Mouse (Mus musculus): ENCODE results near the gene Anks4b.

The Anks4b gene

DNA sequence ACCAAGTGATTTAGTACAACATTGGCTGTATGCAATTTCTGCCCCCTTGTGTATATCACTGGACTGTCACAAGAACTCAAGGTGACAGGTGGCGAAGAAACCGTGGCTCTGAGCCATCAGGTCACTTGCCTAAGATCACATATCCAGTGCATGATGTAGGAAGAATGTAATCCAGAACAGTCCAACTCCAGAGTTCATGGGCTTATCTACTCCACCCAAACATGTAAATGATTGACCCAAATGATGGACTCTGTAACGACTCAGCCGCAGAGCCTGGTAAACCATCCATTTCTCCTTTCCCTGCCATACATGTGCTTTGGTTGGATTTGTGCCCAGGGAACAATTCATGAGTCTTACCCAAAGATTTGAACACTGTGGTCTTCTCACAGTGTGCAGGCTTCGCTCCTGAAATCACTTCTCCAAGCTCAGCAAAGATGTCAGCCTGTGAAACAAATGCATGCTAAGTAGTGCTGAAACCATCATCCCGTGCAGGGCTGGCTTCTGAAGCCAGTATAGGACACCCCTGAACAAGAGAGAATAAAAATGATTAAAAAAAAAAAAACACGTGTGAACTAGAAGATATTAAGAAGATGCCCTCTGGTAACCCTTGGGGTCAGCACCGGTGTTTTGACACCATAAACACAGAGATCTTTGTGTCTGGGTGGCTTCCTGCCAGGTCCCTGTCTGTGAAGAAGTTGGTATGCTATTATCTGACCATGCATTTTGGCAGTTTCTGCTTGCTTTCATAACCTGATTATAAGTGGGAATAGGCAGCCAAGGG lies 15.9 kb downstream of the Anks4b start:
- no peak for DNase-seq

DNA sequence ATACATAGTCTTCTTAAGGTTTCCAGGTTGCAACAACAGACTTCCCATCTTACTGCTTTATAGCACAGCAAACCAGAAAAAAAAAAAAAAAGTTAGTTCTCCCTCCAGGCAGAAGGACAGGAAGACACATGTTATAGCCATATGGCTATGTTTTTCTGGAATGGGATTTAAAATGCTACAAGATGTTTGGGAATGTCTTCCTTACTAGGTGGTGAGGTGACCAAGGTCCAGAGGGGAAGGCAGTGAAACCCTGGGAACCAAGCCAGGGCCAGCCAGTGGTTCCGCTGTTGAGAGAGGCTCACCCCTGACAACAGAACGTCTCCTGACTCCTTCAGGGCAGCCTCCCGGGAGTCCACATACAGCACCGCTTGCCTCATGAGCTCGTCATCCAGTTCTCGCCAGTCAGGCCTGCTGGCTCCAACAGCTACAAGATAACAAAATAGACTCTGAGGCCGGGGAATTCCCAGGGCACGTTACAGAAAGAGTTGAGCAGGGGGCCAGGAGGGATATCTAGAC lies 16.6 kb downstream of the Anks4b start:
- DNase-seq = no peak

DNA sequence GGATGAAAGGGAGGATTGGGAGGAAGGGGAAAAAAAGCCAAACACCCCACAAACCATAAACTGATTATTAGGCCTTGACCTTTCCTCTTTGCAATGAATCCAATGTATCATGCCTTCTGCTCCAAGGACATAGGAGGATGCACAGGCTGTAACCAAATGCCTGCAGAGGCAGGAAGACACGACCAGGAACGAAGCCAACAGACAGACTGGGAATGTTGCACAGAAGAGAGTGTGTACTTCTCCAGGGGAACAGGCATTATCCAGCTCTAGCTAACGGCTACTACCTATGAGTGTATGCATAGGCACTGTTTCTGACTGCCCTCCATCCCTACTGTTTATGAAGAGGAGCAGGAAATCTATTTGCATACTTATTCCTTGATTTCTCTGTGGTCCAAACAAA lies 18.5 kb downstream of the Anks4b start:
- no peak for DNase-seq

DNA sequence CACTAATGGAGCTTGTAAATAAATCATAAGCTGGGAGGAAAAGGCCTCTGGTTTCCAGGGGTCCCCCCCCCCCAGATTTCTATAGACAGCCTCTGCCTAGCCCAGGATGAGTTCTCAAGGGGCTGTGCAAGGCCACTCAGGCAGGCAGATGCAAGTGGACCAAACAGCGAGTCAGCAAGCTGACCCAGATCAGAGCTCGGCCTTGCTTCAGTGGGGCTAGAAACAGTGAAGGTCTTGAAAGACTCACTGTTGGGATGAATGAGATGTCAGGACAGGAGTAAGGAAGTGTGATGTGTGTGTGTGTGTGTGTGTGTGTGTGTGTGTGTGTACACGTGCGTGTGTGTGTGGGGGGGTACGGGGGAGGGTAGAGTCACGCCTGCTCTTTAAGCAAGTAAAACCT lies 19.2 kb downstream of the Anks4b start:
- no peak for DNase-seq

DNA sequence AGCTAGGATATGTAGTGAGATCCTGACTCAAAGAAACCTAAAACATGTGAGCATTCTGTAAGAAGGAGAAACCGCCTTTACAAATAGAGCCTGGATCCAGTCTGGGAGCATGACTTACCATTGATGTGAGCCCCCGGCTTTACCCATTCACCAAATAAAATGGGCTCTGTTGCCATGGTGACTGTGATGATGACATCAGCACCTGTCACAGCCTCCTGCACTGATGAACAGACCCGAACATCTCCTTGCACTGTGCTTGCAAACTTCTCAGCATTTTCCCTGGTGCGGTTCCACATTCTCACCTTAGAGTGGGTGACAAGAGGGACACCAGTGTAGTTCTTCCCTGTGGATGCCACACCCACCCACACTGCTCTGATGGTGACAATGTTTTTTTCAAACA lies 21.5 kb downstream of the Anks4b start:
- DNase-seq = no peak

DNA sequence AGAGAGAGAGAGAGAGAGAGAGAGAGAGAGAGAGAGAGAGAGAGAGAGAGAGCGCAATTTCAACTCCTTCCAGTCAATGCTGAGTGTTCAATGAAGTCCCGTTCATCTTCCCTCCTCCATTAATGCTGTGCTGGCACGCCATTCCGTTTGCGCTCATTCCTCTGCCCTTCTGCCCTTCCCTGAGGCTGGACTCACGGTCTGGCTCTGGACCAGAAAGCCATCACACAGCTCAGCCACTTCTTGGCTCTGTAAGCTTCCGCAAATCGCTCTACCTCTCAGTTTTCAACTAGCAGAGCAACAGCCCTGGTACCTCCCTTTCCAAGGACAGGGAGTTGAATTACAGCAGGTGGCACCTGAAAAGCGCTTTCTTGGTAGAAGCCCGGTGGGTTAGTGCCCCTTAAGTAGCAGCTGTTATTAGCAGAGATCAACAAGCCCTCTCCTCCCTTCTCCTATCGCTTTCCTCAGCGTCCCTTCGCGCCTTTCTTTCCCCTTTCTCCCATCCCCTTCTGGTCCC lies 27.6 kb downstream of the Anks4b start:
- peak; percentile 35 to 62 for DNase-seq

DNA sequence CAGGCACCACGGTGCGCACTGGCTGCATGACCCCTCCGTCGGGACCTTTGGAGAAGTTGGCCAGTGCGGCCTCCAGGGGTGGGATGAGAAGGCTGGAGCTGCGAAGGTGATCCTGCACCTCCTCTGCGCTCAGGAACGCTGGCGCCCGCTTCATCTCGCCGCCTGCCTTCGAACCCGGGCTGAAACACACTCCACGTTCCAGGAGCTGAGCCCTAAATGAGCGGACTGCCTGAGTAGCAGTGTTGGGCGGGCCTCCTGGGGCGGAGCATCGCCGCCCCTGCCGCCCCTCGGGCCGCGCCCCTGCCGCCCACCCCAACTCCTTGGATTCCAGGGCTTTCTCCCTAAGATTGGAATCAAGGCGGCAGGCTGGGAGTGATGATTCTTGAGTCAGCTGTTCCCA lies 28.1 kb downstream of the Anks4b start, which contains the start of gene Crym:
Gene Crym, minus strand, starts transcription at position 341 of the 400 bp plus-strand sequence.
- peak in 1 of 2 experiments; percentile 14 for DNase-seq

DNA sequence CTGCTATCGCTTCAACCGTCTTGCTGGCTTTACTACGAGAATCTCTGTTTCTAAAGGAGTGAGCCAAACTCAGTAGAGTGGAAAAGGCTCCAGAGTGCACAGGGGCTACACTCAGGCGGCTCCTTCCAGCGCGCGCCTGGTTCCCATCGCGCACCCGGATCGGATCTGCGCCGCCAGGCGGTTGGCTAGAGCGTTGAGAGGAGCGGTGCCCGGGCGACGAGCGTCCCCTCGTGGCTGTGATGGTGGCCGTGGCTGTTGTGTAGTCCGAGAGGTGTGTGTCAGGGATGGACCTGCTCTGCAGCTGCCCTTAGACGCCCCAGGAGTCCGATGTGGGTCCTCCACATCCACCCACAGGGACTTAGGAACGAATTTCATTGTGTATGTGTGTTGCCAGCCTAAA lies 30.1 kb downstream of the Anks4b start, which contains the start of gene Abca14:
Gene Abca14, plus strand, starts transcription at position 173 of the 400 bp plus-strand sequence.
- DNase-seq = peak; percentile 82 to 83

DNA sequence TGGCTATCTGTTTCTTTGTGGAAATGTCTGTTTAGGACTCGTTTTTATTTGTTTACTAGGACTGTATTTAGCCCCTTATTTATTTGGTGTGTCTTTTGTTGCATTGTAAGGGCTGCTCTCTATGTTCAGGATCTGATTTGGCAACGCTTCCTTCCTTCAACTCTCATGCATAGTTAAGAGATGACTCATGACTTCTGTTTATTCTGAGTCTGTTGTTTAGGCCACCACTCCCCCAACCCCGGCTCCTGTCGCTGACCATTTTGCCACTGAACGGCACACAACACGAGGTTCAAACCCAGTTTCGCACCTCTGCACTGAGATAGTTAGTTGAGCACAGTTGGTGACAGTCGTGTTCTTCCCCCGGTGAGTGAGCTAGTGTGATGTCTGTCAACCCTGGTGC lies 32.3 kb downstream of the Anks4b start:
- DNase-seq = peak in 1 of 2 experiments; percentile 36

DNA sequence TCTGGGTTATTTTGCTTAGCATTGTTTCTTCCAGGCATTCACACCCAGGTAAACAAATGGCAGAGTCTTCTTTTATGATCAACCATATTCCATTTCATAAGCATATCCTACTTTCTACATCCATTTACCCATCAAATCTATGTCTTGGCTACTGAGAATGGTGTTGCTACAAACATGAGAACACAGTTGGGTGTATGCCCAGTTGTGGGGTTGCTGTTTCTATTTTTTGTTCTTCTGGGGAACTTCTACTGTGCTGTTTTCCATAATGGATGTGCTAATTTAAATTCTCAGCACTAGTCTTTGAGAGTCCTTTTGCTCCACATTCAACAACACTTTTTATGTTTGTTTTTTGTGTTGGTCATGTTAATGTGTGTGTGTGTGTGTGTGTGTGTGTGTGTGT lies 54.9 kb downstream of the Anks4b start:
- DNase-seq = no peak

All from lung, adult 18-20 months (tissue).